Mouse (Mus musculus) gastrocnemius, postnatal 25 days (tissue): ENCODE data around the gene Flt3. TPM values are rescaled to one million over a fixed set of nuclear protein-coding genes. Genes with fewer than 3 reads are reported as not detected.

Experiments
- DNase-seq: peaks from one replicate; pipeline ENCODE4 v3.0.0; 2022
- long read RNA-seq, 2 experiments: library from polyadenylated mRNA; stranded (forward); transcript quantifications; one replicate each; pipeline ENCODE4 v2.0.0; 2021
- total RNA-seq, 2 experiments: library from RNA; stranded (reverse); gene quantifications; 1 replicate in 1 of 2; 2 replicates in 1 of 2; pipeline ENCODE4 v1.2.3; 2021

Flt3 gene
- not detected for total RNA-seq
- long read RNA-seq, experiment 1, result 0 reads
- long read RNA-seq, experiment 2, result 0 reads

DNA sequence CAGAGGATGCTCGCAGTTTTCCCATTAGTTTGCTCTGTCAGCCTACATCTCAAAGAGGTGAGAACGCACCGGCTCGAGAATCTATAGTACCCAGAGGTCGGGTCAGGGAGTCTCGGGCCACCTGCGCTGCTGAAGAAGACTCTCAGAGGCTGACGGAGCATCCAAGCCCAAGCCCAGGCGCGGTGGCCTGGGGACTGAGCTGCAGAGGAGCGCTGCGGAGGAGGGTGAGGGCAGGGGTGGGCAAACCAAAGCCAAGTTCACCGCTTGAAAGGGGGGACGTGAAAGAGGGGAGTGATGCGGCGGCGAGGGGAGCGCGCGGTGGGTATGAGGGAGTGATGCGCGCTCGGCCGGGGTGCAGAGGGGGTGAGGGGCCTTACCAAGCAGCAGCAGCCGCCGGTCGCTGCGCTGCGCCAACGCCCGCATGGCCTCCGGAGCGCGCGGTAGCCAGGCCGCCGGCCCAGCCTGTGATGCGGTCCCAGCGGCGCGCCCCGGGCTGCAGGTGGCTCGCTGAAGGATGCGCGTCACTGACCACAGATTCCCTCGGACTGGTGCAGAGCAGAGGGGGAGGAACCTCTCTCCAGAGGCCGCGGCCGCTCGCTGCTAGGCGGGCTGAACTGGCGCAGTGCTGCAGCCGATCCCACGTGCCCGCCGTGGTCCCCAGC lies at the start of gene Flt3:
Gene Flt3, minus strand, starts transcription at position 647 of the 662 bp plus-strand sequence.
- DNase-seq, result peak; percentile 5

- DNase-seq, result no peak
Measured at GRCm38 (mm10) chr5:147448933-147449332, 48.6 kb upstream of the Flt3 start.

DNA sequence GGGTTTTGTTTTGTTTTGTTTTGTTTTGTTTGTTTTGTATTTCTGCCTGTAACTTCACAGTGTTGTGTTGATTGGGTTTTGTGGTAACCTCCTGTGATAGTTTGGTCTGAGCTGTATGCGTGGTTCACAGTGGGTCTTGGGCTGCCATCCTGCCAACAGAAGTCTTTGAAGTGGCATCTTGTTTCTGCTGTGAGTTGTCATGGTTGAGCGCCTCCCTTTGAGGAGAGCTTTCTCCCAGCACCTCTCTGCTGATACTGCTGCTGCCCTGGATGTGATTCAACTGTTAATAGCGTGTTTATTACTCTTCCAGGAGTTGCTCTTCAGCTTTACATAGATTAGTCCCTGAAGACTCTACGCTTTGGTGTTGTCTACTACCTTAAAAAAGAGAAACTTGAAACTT lies 48.2 kb upstream of the Flt3 start:
- no peak for DNase-seq

DNA sequence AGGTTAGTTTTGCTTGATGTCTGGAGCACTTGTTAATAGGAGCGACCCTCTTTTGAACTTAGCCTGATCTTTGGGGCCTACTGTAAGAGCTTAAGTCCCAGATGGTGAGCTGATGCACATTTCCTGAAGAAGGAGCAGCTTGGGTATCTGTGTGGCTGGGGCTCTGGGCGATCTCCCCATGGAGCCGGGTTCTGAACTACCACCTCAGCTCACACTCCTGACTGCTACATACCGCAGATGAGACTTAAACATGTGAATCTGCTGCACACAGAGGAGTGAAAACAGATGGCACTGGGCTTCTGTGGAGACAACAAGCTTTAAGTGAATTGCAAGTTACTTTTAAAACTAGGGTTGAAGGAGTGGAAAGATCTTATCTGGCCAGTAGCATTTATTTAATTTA lies 45.0 kb upstream of the Flt3 start:
- no peak for DNase-seq

DNA sequence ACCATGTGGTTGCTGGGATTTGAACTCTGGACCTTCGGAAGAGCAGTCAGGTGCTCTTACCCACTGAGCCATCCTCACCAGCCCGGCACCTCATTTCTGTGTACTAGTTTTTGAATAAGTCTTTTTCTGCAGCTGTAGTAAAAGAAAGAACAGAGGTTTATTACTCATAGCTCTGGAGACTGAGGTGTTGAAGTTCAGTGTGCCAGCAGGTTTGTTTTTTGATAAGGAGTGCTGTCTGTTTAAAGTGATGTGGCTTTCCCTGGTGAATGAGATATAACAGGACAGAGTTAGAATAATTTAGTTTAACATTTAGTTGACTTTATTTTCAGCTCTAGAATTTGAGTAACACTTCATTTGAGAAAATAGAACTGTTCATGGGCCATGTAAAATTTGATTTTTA lies 44.5 kb upstream of the Flt3 start:
- no peak for DNase-seq

DNA sequence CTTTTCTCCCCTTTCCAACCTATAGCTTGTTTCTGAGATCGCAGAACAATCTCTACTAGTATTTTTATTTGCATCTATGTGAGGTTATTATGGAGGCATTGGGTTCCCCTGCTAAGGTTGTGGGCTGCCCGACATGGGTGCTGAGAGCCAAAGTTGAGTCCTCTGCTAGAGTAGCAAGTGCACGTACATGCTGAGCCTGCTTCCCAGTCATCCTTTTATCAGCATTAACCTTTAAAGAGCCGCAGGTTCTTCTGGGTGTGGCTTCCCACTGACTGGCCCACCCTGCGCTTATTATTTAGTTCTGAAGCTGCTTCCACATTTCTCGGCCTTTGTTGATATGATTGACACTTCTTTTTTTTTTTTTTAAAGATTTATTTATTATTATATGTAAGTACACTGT lies 44.0 kb upstream of the Flt3 start:
- no peak for DNase-seq

GRCm38 (mm10) chr5:147442741-147443140 lies 42.5 kb upstream of the Flt3 start:
- DNase-seq, result no peak

DNA sequence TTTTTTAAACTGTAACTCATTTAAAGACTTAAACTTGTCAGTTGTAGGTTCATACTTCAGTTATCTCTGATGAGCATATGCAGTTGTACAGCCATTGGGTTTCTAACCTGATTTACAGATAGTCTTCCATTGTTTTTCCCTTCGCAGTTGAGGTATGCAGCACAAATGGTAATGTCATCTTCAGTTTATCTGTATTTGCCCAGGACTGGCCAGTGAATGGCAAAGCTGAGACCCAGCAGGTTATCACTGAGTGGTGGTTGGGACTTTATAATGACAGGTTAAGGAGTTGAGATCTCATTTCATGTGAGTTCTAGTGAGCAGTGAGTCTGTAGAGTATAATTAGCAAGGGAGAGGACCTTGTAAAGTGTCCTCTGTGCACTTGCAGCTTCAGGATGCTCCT lies 41.7 kb upstream of the Flt3 start:
- no peak for DNase-seq

GRCm38 (mm10) chr5:147440996-147441507 lies 40.8 kb upstream of the Flt3 start:
- DNase-seq, result no peak

- no peak for DNase-seq
Measured at GRCm38 (mm10) chr5:147436491-147436890, 36.2 kb upstream of the Flt3 start.

- no peak for DNase-seq
Measured at GRCm38 (mm10) chr5:147435751-147436150, 35.5 kb upstream of the Flt3 start.

- DNase-seq, result no peak
Measured at GRCm38 (mm10) chr5:147435224-147435623, 34.9 kb upstream of the Flt3 start.

DNA sequence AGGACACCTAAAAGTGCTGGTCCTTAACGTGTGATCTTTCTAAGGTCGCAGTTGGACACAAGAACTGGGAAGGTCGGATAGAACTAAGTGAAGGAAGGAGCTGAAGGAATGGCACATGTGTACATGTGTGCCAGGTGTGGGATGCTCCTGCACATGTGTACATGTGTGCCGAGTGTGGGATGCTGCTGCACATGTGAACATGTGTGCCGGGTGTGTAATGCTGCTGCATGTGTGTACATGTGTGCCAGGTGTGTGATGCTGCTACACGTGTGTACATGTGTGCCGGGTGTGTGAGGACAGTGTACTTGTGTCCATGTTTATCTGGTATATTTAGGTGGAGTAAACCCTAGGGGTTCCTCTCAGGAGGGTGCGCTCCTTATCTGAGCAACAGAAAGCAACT lies 32.6 kb upstream of the Flt3 start:
- DNase-seq, result no peak

DNA sequence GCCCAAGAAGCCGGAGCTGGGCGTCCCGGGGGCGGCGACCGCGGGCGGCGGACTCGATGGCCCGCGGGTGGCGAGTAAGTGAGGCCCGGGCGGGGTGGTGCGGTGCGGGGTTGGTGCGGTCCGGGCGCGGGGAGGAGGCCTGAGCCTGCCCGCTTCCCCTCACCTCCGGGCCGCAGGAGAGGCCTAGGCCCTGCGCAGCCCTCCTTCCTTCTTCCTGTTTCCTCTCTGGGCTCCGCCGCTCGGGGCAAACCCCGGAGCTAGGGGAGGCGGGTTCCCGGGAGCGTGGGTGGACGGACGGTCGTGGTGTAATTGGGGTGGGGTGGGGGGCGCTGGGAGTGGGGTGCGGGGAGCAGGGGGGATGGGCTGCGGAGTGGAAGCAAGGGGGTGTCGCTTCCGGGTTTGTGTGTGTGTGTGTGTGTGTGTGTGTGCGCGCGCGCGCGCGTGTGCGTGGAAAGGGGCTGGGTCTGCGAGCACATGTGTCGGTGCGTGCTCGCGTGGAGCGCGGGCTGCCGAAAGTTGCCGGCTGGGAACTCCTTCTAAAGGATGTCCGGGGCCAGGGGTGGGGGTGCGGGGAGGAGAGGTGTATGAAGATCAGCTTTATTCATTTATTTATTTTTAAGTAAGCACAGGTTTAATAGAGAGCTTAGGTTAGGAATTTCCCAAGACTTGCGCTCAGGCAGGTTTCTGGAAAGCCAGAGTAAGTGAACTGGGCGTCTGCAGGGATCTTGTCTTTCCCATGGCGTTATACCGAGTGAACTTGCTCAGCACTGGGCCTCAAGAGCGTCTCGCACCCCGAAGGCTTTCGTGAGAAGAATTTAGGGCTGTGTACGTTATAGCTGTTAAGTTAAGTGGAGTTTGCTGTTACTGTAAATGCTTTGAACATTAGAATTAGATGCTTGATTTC lies 30.9 kb upstream of the Flt3 start:
- peak; percentile 64 for DNase-seq

- DNase-seq, result peak; percentile 47
Measured at GRCm38 (mm10) chr5:147430361-147430935, 30.2 kb upstream of the Flt3 start.

DNA sequence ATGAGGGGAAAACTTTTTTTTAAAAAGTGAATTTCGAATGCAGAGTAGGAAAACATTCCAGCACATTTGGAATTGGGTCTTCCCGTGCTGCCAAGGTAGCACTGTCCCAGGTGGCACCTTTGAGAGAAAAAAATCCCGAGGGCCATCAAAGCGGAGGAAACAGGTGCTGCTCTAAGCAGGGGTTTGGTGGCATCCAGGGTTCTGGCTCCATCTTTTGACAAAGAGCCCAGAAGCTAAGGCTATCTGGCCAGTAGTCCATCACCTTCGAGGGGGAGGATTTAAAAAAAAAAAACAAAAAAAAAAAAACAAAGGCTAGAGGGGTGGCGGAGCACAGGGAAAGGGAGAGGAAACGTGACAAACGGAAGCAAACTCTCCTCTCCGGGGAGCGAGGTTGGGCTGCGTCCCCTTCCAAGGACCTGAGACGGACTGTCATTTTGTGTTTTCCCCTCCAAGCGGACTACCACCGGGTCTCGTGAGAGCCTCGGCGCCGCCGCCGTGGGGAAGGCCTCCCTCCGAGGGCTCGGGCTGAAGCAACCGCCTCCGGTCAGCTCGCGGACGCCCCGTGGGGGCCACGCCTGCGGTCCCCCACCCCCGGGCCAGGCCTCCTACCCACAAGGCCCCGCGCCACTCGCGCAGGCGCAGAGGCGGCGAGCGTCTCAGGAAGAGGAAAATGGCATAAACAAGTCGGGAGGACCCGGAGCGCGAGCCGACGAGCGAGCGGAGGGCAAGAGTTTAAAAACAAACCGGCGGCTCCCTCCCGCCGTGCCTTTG lies 29.4 kb upstream of the Flt3 start, which contains the start of gene Pan3:
Gene Pan3, plus strand, starts transcription at position 627 of the 771 bp plus-strand sequence.
- DNase-seq, result peak; percentile 95

GRCm38 (mm10) chr5:147426048-147426805 lies 25.9 kb upstream of the Flt3 start:
- no peak for DNase-seq

DNA sequence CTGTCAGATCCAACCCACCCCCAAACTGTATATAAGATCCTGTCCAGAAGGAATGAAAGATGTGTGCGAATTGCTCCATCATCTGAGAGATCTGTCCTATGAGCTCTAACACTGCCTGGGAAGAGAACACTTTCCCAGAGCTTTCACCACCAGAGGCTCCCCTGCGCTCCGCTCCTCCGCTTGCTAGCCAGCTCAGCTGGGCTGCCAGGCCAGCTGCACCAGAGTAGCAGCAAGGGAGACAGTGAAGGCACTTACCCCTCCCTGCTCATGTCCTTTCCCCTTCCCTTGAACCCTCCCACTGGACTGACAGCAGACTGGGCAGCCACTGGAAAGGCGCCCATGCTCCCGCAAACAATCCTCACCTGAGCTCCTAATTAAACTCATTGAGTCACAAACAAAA lies 23.3 kb upstream of the Flt3 start:
- DNase-seq, result peak; percentile 24

DNA sequence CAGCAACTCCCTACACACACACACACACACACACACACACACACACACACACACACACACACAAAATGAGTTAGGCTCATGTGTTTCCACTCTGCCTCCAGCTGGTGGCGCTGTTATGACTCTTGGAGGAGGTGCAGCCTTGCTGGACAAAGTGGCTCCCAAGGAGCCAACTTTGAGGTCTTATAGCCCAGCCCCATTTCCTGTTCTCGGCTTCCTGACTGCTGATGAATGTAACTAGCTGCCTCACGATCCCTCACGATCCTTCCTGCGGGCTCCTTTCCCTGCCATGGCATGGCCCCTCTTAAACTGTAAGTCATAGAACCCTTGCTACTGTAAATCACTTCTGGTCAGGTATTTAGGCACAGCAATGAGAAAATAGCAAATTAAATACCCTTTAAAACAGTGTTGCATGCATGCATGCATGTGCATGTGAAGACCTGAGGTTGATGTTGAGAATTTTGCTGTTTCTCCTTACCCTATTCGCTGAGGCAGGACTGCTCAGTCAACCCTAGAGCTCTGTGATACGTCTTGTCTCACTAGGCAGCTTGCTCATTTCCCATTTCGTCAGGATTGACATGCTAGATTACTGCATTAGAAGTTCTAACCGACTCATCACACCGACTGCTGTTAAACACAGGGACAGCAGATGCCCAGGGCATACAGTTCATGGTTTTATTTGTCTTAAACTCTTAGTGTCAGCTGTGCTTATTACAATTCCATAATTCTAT lies 18.3 kb upstream of the Flt3 start:
- DNase-seq, result peak; percentile 32

DNA sequence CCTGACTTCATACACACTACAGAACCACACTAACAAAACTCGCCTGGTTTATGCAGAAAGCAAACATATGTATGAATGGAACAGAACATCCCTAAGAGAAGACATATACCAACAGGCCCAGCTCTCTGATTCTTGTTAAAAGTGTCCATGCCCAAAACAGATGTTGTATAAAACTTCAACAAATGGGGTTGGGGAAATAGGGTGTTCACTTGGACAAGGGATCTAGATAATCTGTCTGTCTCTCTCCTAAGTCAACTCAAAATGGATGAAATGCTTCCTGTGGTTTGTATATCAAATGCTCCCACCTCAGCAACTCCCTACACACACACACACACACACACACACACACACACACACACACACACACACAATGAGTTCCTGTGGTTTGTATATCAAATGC lies 17.7 kb upstream of the Flt3 start:
- no peak for DNase-seq

GRCm38 (mm10) chr5:147410585-147410984 lies 10.3 kb upstream of the Flt3 start:
- no peak for DNase-seq
